Mouse (Mus musculus) splenic B cell, adult 2 months (primary cell): ENCODE data around the gene C1qtnf5.
A peak's percentile ranks its signal among the peaks of the same experiment; 100 is the strongest.

Source experiments
- DNase-seq: peaks from one replicate; pipeline ENCODE4 v3.0.0-alpha.2; 2011; ENCODE audit warnings: low read depth, low spot score
- H3K27me3 ChIP-seq: 2 replicates; pipeline ENCODE4 v1.6.1; 2012; ENCODE audit warnings: mild to moderate bottlenecking, low read length, moderate library complexity, mixed read lengths; ENCODE audit not compliant: control insufficient read depth, poor library complexity, insufficient read depth, severe bottlenecking
- H3K36me3 ChIP-seq: 2 replicates; pipeline ENCODE4 v1.6.1; 2012; ENCODE audit warnings: mild to moderate bottlenecking, low read length, moderate library complexity, mixed read lengths; ENCODE audit not compliant: control insufficient read depth, poor library complexity, insufficient read depth, severe bottlenecking

C1qtnf5 gene

DNA sequence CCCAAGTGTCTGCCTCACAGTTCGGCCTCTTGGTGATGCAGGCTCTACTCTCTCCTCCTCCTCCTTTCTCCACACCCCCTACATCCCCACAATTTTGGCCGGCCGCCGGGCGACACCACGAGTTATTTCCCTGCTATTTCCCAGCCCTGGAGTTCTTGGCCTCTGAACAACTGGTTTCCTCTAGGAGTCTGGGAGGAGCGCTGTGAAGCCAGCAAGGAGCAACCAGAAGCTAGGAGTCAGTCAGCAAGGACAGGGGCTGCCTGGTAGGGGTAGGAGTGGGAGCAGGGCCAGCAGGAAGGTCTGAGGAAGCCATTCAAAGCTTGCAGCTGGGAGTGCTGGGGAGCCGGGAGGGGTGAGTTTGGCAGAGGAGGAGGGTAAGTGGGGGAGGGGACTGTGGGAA, at the start of gene C1qtnf5:
TSS of gene C1qtnf5 (plus strand) at position 136 of the 400 bp plus-strand sequence.
- H3K27me3 ChIP-seq, result no peaks in the 10 kb centered on the region
- H3K36me3 ChIP-seq, result no peaks in the 10 kb centered on the region
- no peak for DNase-seq

DNA sequence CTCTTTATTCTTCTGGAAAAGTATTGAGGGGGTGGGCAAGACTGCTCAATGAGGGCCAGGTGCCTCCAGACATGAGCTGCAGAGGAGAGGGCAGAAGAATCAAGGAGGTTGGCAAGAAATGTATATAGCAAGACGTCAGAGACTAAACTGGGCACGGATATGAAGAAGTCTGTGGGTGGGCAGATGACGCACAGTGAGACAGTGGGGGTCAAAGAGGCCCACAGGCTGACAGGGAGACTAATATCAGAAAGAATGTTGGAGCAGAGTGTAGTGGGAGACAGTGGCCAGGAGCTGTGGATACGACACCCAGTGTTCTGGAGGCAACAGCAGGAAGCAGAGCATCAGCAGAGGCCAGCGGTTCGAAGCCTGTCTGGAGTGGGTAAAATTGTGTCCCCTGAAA, 48.4 kb upstream of the C1qtnf5 start:
- Histone ChIP-seq H3K27me3 (no peaks in the 10 kb centered on the region), H3K36me3 (no peaks in the 10 kb centered on the region)
- no peak for DNase-seq

GRCm38 (mm10) chr9:44065177-44065576, 41.9 kb upstream of the C1qtnf5 start:
- DNase-seq, result no peak
- H3K36me3 ChIP-seq, result no peaks in the 10 kb centered on the region
- no peaks in the 10 kb centered on the region for H3K27me3 ChIP-seq

DNA sequence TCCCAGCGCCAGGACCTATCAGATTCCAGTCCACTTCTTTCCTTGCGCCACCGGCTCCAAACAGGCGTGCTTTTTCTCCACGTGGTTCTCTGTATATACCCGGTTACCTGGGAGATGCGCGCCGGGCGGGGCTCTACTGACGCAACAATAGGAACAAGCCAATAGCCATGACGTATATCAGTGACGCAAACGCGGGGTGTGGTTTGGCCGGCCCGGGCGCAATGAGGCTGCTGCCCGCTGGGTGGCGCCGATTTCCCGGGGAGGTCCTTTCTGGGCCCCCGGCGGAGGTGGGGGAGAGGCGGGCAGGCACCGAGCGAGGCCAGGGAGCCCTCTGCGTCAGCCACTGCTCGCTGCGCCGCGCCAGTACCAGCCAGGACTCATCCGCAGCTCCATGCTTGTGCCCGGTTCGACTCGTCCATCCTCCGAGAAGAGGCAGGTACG, 40.2 kb upstream of the C1qtnf5 start, which contains the start of gene Usp2:
TSS of gene Usp2 (plus strand) at position 237 of the 441 bp plus-strand sequence.
- no peaks in the 10 kb centered on the region for H3K36me3 ChIP-seq
- peak; percentile 97 for DNase-seq

DNA sequence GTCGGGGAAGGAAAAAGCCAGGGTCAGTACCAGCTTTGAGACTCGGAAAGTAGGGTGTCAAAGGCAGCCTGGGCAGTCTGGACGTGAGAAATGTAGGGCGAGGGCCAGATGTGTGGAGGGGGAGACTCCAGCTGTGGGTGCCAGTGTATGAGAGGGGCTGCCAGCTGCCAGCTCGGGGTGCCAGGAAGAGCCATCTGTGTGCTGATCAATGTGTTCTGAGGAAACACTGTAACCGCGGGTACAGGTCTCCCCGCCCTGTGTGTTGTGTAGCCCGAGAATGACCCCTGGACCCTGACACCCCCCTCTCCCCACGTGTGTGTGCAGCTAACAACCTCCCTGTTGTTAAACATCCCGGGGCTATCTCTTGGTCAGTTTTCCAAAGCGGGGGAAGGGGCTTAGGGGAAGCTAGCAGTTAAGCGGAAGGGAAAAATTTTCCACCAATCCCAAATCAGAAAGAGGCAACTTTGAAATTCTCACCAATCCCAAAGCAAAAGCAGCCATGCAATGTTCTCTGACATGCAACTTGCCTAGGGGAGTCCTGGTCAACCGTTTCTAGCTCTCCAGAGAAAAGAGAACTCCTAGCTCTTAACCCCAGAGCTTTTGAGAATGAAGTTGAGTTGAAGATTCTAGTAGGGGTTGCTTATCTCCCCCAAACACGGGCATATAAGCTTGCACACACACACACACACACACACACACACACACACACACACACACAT, 39.6 kb upstream of the C1qtnf5 start:
- Histone ChIP-seq H3K27me3 (no peaks in the 10 kb centered on the region), H3K36me3 (no peaks in the 10 kb centered on the region)
- DNase-seq, result no peak

More for the DNA sequence above, 40.2 kb upstream of the C1qtnf5 start, which contains the start of gene Usp2:
- H3K27me3 ChIP-seq, result no peaks in the 10 kb centered on the region

DNA sequence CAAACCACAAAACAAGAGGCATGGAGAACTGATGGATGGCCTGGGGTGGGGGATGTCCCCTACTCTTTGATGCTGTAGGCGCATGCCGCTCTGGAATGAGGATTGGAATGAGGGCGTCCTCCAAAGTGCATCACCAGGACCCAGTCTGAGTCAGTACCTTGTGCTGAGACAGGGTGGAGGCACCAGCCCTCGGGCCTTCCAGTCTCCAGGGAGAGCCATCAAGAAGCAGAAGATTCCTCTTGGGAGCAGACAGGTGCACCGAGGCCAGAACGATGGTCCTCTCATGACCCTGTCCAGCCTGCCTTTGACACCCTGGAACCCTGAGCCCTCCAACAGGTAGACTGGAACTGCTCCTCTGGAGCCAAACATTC, 39.1 kb upstream of the C1qtnf5 start:
- no peak for DNase-seq

DNA sequence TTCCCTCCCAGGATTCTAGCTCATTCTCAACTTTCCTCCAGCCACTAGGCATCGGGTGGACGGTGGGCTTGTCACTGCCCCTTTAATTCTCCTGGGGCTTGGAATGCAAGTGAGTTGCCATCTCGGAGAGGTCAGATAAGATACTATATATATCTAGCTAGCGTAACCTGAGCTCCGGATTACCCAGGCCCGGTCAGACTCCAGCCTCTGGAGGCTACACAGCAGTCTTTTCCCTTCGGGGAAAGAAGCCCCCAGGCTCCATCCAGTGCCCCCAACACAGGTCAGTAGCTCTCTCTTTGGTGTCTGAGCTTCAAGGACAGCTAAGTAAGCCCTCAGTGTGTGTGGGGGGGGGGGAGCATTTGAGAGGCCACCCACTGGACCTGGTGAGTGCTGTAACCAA, 37.8 kb upstream of the C1qtnf5 start:
- no peaks in the 10 kb centered on the region for H3K27me3 ChIP-seq
- H3K36me3 ChIP-seq, result no peaks in the 10 kb centered on the region
- no peak for DNase-seq

More for the DNA sequence above, 39.1 kb upstream of the C1qtnf5 start:
- Histone ChIP-seq H3K36me3 (no peaks in the 10 kb centered on the region), H3K27me3 (no peaks in the 10 kb centered on the region)

DNA sequence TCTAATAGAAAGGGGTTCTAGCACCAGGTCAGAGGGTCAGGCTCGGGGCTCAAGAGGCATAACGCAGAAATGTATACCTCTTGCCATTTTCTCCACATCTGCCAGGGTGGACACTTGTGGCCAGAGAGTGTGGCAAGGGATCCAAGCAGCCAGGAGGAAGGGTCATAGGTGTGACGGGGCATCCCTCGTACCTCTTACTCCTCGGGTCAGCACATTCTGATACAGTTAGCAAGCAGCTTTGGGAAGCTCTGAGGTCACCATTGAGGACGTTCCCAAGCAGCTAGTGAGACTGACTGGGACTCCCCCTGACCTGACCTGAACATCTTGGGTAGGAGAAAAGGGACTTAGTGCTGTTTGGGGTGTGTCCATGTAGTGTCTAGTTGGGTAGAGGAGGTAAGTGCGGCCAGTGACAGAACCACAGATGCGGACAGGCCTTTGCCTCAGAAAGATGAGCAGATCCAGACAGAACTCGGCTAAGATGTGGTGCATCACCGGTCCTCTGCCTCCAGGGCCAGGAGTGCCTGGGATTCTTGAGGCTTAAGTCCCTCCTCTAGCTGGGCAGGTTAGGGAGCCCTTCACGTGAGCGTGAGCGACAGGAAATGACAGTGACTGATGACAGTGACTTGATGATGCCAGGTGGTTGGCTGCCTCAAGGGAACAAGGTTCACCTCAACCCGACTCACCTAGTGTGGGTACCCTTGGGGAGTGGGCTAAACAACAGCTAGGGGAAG, 36.8 kb upstream of the C1qtnf5 start:
- Histone ChIP-seq H3K27me3 (no peaks in the 10 kb centered on the region), H3K36me3 (no peaks in the 10 kb centered on the region)
- DNase-seq, result no peak

DNA sequence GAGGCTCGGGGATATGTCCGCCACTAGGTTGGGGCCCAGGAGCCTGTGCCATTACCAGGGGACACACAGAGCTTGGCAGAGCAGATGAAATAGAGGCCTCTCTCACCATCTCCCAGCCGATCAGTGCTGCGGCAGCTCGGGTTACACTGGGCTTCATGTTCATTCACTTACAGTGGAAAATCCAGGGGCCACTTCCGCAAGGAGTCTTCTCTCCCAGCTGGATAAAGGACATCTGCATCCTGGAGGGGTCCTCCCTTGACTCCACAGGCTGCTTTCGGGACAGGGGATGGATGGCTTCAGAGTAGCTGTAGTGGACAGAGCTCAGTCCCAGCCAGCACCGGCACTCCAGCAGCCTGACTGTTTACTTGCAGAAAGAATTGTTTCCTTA, 36.2 kb upstream of the C1qtnf5 start:
- Histone ChIP-seq H3K27me3 (no peaks in the 10 kb centered on the region), H3K36me3 (no peaks in the 10 kb centered on the region)
- no peak for DNase-seq

GRCm38 (mm10) chr9:44071914-44072598, 35.0 kb upstream of the C1qtnf5 start:
- DNase-seq, result no peak
- H3K27me3 ChIP-seq, result no peaks in the 10 kb centered on the region

GRCm38 (mm10) chr9:44072599-44072915, 34.5 kb upstream of the C1qtnf5 start:
- Histone ChIP-seq H3K36me3 (no peaks in the 10 kb centered on the region), H3K27me3 (no peaks in the 10 kb centered on the region)
- DNase-seq, result no peak

More at GRCm38 (mm10) chr9:44071914-44072598, 35.0 kb upstream of the C1qtnf5 start:
- H3K36me3 ChIP-seq, result no peaks in the 10 kb centered on the region

- no peak for DNase-seq
- Histone ChIP-seq H3K27me3 (no peaks in the 10 kb centered on the region), H3K36me3 (no peaks in the 10 kb centered on the region)
These were observed 33.9 kb upstream of the C1qtnf5 start for GRCm38 (mm10) chr9:44073115-44073514.

- peak; percentile 64 for DNase-seq
- Histone ChIP-seq H3K36me3 (no peaks in the 10 kb centered on the region), H3K27me3 (no peaks in the 10 kb centered on the region)
These were observed 32.4 kb upstream of the C1qtnf5 start for GRCm38 (mm10) chr9:44074395-44075275.

DNA sequence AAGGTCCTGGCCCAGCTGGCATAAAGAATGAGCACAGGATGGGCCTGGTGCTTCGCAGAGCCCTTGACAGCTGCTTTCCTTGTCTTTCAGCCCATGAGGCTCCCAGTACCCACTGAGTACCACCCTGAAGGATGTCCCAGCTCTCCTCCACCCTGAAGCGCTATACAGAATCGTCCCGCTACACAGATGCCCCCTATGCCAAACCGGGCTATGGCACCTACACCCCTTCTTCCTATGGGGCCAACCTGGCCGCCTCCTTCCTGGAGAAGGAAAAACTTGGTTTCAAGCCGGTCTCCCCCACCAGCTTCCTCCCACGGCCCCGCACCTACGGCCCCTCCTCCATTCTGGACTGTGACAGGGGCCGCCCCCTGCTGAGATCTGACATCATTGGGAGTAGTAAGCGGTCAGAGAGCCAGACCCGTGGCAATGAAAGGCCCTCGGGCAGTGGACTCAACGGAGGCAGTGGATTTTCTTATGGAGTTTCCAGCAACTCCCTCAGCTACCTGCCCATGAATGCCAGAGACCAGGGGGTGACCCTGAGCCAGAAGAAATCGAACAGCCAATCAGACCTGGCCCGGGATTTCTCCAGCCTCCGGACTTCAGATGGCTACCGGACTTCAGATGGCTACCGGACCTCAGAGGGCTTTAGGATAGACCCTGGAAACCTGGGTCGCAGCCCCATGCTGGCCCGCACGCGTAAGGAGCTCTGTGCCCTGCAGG, 31.6 kb upstream of the C1qtnf5 start:
- Histone ChIP-seq H3K27me3 (no peaks in the 10 kb centered on the region), H3K36me3 (no peaks in the 10 kb centered on the region)
- no peak for DNase-seq
